Mouse (Mus musculus) heart, adult 2 months (tissue): ENCODE measurements around the gene Klrb1c.
"Not testable (repeated sequence)": the region's sequence is repeated elsewhere in the genome, so short reads cannot be mapped to it uniquely, and the experiment has no call there.

Experiments used
- CTCF ChIP-seq: fragments of 200-600 bp; IDR thresholded peaks from 2 replicates; pipeline ENCODE4 v1.8.1; 2022; ENCODE audit warnings: antibody characterized with exemption, mild to moderate bottlenecking, moderate library complexity
- EP300 ChIP-seq: fragments of 200-500 bp; IDR thresholded peaks from 2 replicates; pipeline ENCODE4 v1.6.1; 2011; ENCODE audit warnings: low read depth, low read length, control low read depth; ENCODE audit not compliant: insufficient read depth

DNA sequence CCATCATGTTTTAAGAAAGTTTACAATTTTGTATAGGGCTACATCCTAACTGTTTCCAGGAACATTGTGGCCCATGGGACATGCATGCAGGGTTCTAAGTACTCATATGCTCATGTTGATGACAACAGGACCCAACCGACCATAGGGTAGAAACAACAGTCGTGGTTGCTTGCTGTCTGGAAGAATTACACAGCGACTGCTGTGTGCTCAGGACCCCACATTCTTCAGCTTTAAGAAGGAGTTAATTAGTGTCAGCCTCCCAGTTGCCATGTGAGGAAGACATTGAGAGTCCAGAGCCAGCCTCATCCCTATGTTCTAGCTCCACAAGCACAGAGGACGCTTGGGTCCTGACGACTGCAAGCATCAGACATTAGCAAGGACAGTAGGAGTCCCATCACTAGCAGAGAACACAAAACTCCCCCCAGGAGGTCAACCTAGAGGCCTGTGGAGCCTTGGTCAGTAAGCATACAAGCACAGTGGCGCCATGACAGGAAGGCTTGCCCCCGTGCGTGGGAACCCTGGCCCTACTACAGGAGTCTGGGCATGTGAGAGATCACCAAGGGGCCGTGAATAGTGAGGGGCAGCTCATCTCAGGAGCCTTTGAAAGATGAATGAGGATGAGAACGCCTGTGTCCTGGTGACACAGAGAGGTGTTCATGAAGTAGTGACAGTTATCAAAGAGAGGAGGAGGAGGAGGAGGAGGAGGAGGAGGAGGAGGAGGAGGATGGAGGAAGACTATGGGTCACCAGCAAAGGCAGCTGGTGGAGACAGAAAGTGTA is 25.9 kb downstream of the Klrb1c start:
- not testable (repeated sequence) for TF ChIP-seq CTCF, EP300
